Mouse (Mus musculus) hindbrain, postnatal 0 days (tissue): ENCODE results near the gene Pum3. TPM values are rescaled to one million over a fixed set of nuclear protein-coding genes. Genes with fewer than 3 reads are reported as not detected.

Experiments used
- ATAC-seq: fragments of 200-750 bp; cut with Nextera tagmentation; 2 replicates; pipeline ENCODE4 v1.8.0; 2017; ENCODE audit warnings: mild to moderate bottlenecking, moderate TSS enrichment, moderate library complexity
- DNase-seq: peaks from one replicate; pipeline ENCODE4 v3.0.0-alpha.2; 2015; ENCODE audit warnings: low spot score
- H3K27ac ChIP-seq: fragments of 300-500 bp; sonication (generic); 2 replicates; pipeline ENCODE4 v1.5.1; 2014; ENCODE audit warnings: mild to moderate bottlenecking
- H3K27me3 ChIP-seq: fragments of 300-500 bp; sonication (generic); 2 replicates; pipeline ENCODE4 v1.6.1; 2014; ENCODE audit warnings: low read length, mixed read lengths; ENCODE audit not compliant: insufficient read depth
- H3K36me3 ChIP-seq: fragments of 300-500 bp; sonication (generic); 2 replicates; pipeline ENCODE4 v1.6.1; 2014; ENCODE audit warnings: low read length, mixed read lengths; ENCODE audit not compliant: insufficient read depth
- H3K4me1 ChIP-seq: fragments of 300-500 bp; sonication (generic); 2 replicates; pipeline ENCODE4 v1.6.1; 2014; ENCODE audit warnings: antibody characterized with exemption, low read length, mixed read lengths; ENCODE audit not compliant: insufficient read depth
- H3K4me2 ChIP-seq: fragments of 300-500 bp; sonication (generic); 2 replicates; pipeline ENCODE4 v1.6.1; 2014; ENCODE audit warnings: low read depth, mild to moderate bottlenecking, low read length, moderate library complexity, mixed read lengths
- H3K4me3 ChIP-seq: fragments of 300-500 bp; sonication (generic); 2 replicates; pipeline ENCODE4 v1.5.1; 2014; ENCODE audit warnings: low read length
- H3K9ac ChIP-seq: fragments of 300-500 bp; sonication (generic); replicated peaks from 2 replicates; pipeline ENCODE4 v1.6.1; 2014; ENCODE audit warnings: mild to moderate bottlenecking, low read length, moderate library complexity, mixed read lengths
- H3K9me3 ChIP-seq: fragments of 300-500 bp; sonication (generic); 2 replicates; pipeline ENCODE4 v1.6.1; 2016; ENCODE audit warnings: low read length, mixed read lengths
- CTCF ChIP-seq: IDR thresholded peaks from 2 replicates; pipeline ENCODE4 v1.5.1; 2016; ENCODE audit warnings: antibody characterized with exemption, control low read depth, low read depth
- WGBS: fragments of 180-500 bp; shearing (Covaris S2); extraction: QIAGEN DNeasy Blood & Tissue Kit; methylation state at CpG from one replicate; pipeline ENCODE4 v1.1.7; 2014; 5-methylcytosine and 5-hydroxymethylcytosine counted together
- polyA plus RNA-seq: library from polyadenylated mRNA; unstranded; fragments of >200 nt; fragmentation: Nextera tagmentation; extraction: Ambion mirVana; gene quantifications from 2 replicates; pipeline ENCODE4 v1.2.1, GENCODE M21; 2015
- total RNA-seq: library from RNA; depleted of rRNA; stranded (reverse); fragments of >200 nt; gene quantifications from 2 replicates; pipeline ENCODE4 v1.2.3, GENCODE M21; 2014

Pum3 gene
- total and polyA plus RNA-seq, 2 experiments from 2014 or later: 13.1 to 50.3 TPM

DNA sequence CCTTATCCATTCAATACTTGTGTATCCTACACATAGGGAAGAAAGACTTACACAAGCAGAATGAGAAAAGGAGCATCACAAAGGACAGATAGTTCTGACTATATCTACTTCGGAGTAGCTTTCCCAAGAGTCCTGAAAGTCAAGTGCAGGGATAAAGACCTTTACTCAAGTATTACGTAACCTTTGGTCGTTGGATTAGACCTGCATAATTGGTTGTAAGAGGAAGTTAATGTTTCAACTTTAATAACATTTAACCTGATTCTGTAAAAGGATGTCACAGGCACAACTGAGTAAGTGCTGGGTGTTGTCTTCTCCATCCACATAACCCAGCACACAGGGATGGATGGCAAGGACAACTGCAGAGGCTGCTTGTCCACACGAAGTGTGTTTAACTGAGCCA is 18.3 kb downstream of the Pum3 start:
- no peaks in the 10 kb centered on the region for H3K4me1 ChIP-seq
- no peak overlapping the region for H3K4me2 ChIP-seq
- H3K36me3 ChIP-seq: peaks cover 26% of the 10 kb centered on the region
- no peaks in the 10 kb centered on the region for H3K9me3 ChIP-seq
- ATAC-seq: no peak
- no peak overlapping the region for H3K27ac ChIP-seq
- H3K27me3 ChIP-seq: no peaks in the 10 kb centered on the region
- DNase-seq: no peak
- no peak overlapping the region for H3K9ac ChIP-seq
- 95% methylated on average over 4 of the region's 4 CpGs for whole genome bisulfite sequencing
- no peak overlapping the region for H3K4me3 ChIP-seq
- no peak for TF ChIP-seq CTCF

DNA sequence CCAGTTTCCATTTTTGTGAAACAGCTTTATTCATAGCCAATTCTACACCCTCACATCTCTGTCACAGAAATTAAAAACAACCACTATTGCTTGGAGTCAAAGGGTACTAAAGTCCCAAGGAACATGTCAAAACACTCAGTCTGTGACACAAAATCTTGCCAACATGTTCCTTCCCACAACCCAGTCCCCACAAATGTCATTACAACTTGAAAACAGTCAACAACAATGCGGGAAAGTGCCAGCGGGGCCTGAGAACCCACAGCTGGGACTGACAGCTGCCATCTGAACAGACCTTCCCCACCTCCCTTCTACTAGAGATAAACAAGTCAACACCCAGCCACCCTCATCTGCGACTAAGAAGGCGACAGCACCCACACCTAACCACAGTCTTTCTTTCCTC is 18.9 kb downstream of the Pum3 start:
- 82% methylated on average over 4 of the region's 4 CpGs for WGBS
- TF ChIP-seq CTCF: no peak
- ATAC-seq (no peak), DNase-seq (no peak)
- H3K4me1 ChIP-seq: no peaks in the 10 kb centered on the region
- H3K4me3 ChIP-seq: no peak overlapping the region
- H3K4me2 ChIP-seq: no peak overlapping the region
- no peak overlapping the region for H3K27ac ChIP-seq
- peaks cover 22% of the 10 kb centered on the region for H3K36me3 ChIP-seq
- no peak overlapping the region for H3K9ac ChIP-seq
- H3K9me3 ChIP-seq: no peaks in the 10 kb centered on the region
- no peaks in the 10 kb centered on the region for H3K27me3 ChIP-seq

DNA sequence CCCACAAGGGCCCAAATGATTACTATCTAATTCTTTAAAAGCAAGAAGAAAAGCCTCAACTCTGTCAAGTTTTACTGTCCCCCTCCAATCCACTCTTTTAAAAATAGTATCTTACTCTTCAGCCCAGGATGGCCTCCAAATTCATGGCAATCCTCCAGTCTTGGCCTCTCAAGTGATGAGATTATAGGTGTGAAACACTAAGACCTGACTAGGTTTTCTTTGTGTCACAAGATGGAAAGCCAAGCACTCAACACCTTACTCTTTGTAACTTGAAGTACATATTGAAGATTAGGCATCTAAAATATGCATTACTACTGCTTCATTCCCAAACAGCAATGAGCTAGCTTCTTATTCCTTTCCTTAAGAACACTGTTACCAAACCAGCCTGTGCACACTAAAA is 19.8 kb downstream of the Pum3 start:
- no peak for DNase-seq
- Histone ChIP-seq H3K4me2 (no peak overlapping the region), H3K27ac (no peak overlapping the region), H3K4me3 (no peak overlapping the region), H3K9ac (no peak overlapping the region), H3K36me3 (peaks cover 21% of the 10 kb centered on the region; the same call in 1 of the 2 replicates), H3K4me1 (no peaks in the 10 kb centered on the region), H3K27me3 (no peaks in the 10 kb centered on the region), H3K9me3 (no peaks in the 10 kb centered on the region)
- no peak for ATAC-seq
- TF ChIP-seq CTCF: no peak

DNA sequence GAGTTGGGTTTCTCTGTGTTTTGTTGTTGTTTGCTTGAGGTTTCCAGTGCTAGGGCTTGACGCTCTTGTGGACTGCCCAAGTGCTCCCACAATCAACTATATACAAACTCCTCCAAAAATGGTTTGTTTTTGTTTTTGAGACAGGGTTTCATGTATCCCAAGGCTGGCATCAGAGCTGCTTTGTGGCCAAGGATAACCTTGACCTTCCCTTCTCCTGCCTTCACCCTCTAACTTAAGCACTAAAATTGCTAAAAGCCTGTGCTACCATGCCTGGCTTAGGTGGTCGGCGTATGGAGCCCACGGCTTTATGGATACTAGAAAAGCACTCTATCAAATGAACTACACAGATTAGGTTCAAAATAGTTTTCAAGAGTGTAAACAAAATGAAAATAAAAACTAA is 20.4 kb downstream of the Pum3 start:
- TF ChIP-seq CTCF: no peak
- ATAC-seq (no peak), DNase-seq (no peak)
- Histone ChIP-seq H3K4me2 (no peak overlapping the region), H3K9ac (no peak overlapping the region), H3K36me3 (peaks cover 21% of the 10 kb centered on the region; the same call in 1 of the 2 replicates), H3K4me3 (no peak overlapping the region), H3K27me3 (no peaks in the 10 kb centered on the region), H3K4me1 (no peaks in the 10 kb centered on the region), H3K9me3 (no peaks in the 10 kb centered on the region), H3K27ac (no peak overlapping the region)
- WGBS: 94% methylated on average over 4 of the region's 4 CpGs

DNA sequence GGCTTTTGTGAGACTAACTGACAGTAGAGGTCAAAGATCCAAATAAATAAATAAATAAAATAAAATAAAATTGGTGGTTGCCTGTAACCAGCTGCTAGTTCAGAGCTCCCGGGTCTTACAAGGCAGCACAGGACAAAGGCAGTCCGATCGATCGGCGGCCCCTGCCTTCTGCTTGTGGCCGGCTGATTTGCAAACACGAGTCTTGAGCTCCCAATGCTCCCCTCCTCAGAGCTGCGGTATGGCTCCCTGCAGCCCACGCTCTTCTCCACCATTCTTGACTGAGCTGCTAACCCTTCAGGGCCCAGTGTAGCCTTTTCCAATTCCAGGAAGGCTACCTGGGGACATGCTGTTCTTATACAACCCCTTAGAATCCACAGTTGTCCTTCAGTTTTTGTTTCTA is 31.8 kb downstream of the Pum3 start:
- Histone ChIP-seq H3K4me2 (no peak overlapping the region), H3K4me3 (no peak overlapping the region), H3K27me3 (no peaks in the 10 kb centered on the region), H3K36me3 (peaks cover 27% of the 10 kb centered on the region), H3K27ac (no peak overlapping the region), H3K4me1 (no peaks in the 10 kb centered on the region), H3K9me3 (no peaks in the 10 kb centered on the region), H3K9ac (no peak overlapping the region)
- WGBS: 76% methylated on average over 9 of the region's 9 CpGs
- DNase-seq: no peak
- no peak for ATAC-seq
- no peak for TF ChIP-seq CTCF

DNA sequence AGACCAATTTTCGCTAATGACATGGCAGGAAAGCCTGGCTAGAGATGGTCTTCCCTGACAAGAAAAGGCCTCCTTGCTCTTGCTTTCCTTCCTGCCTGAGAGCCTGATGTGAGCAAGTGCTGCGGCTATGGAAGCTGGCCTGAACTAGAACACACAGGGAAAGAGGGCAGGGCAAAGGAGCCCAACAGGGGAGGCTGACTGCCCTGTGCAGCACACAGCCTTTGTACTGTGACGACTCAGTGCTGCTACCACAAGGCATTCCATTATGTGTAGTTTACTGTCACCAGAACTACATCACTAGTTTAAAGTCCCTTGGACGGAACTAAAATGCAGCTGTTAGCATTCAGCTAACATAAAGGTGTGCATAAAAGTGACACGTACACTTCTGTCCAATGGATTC is 32.4 kb downstream of the Pum3 start:
- Histone ChIP-seq H3K36me3 (peaks cover 27% of the 10 kb centered on the region), H3K4me3 (no peak overlapping the region), H3K27ac (no peak overlapping the region), H3K9me3 (no peaks in the 10 kb centered on the region), H3K4me1 (no peaks in the 10 kb centered on the region), H3K27me3 (no peaks in the 10 kb centered on the region), H3K9ac (no peak overlapping the region), H3K4me2 (no peak overlapping the region)
- DNase-seq (no peak), ATAC-seq (no peak)
- WGBS: 79% methylated on average over 5 of the region's 5 CpGs
- TF ChIP-seq CTCF: no peak

DNA sequence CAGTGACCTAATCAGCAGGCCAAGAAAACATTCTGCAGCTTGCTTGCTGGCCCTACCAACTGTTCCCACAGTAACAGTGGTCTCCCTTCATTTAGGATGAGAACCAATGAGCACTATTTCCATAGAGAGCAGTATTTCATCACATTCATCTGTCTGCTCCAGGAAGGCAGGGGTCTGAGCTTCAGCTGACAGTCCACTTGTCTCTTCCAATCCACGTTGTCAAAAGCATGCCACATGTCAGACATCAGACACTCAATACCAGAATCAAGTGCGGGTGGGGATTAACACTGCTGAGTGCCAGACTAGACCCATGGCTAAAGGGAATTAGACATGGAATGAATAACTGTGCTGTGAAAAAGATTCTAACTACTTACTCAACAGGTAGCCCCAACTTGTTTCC is 32.9 kb downstream of the Pum3 start:
- Histone ChIP-seq H3K27ac (no peak overlapping the region), H3K4me2 (no peak overlapping the region), H3K9ac (no peak overlapping the region), H3K36me3 (peaks cover 27% of the 10 kb centered on the region), H3K27me3 (no peaks in the 10 kb centered on the region), H3K4me3 (no peak overlapping the region), H3K9me3 (no peaks in the 10 kb centered on the region), H3K4me1 (no peaks in the 10 kb centered on the region)
- no peak for DNase-seq
- ATAC-seq: peak; percentile 40; the same call in 1 of the 2 replicates
- TF ChIP-seq CTCF: no peak
- WGBS: 62% methylated on average over 2 of the region's 2 CpGs
